Mouse (Mus musculus) left cerebral cortex, postnatal 36 days (tissue): ENCODE results near the gene Tmem268. TPM values are rescaled to one million over a fixed set of nuclear protein-coding genes. Genes with fewer than 3 reads are reported as not detected.

ENCODE experiments used
- DNase-seq, 2 experiments: peaks; one replicate each; pipeline ENCODE4 v3.0.0; 2021 to 2022; ENCODE audit warnings: low spot score in 2 of 2, mixed read lengths in 1 of 2
- intact Hi-C: fragments of 180-260 bp; cut with DNase I; formaldehyde crosslinking; loops from one replicate; pipeline ENCODE4 v1.15.1; 2025
- total RNA-seq, 2 experiments: library from RNA; stranded (reverse); gene quantifications; 2 replicates each; pipeline ENCODE4 v1.2.3; 2021

The Tmem268 gene
- total RNA-seq, result 10 to 100 TPM; 14.0 to 14.6 TPM

GRCm38 (mm10) chr4:63558407-63559081, at the start of gene Tmem268:
Tmem268 (plus strand) TSS chr4:63558781.
- intact Hi-C loops, result loop anchor here (2.0 to 5.0 kb wide), 3 partner anchors 14 to 141 kb away; partner anchors contain the start of gene Atp6v1g1
- DNase-seq, result peak; percentile 72 to 80

GRCm38 (mm10) chr4:63512921-63513320, 45.7 kb upstream of the Tmem268 start:
- intact Hi-C loops, result no loop called here

GRCm38 (mm10) chr4:63514454-63514984, 44.1 kb upstream of the Tmem268 start:
- no peak for DNase-seq
- intact Hi-C loops, result no loop called here

More at GRCm38 (mm10) chr4:63512921-63513320, 45.7 kb upstream of the Tmem268 start:
- no peak for DNase-seq

GRCm38 (mm10) chr4:63515021-63515420, 43.6 kb upstream of the Tmem268 start:
- intact Hi-C loops, result no loop called here
- no peak for DNase-seq

- intact Hi-C loops, result no loop called here
- no peak for DNase-seq
Observed at GRCm38 (mm10) chr4:63521813-63522419, 36.7 kb upstream of the Tmem268 start.

GRCm38 (mm10) chr4:63525514-63525913, 33.1 kb upstream of the Tmem268 start:
- no peak for DNase-seq
- intact Hi-C loops, result no loop called here

GRCm38 (mm10) chr4:63528946-63529345, 29.6 kb upstream of the Tmem268 start:
- DNase-seq, result peak; percentile 54 to 64
- intact Hi-C loops, result no loop called here

GRCm38 (mm10) chr4:63530409-63530808, 28.2 kb upstream of the Tmem268 start:
- intact Hi-C loops, result no loop called here
- no peak for DNase-seq

GRCm38 (mm10) chr4:63537602-63538001, 21.0 kb upstream of the Tmem268 start:
- DNase-seq, result no peak
- intact Hi-C loops, result no loop called here

GRCm38 (mm10) chr4:63542209-63542608, 16.4 kb upstream of the Tmem268 start:
- intact Hi-C loops, result loop anchor here (5.0 kb wide), 1 partner anchor 45 kb away; the partner anchor contains the start of gene Whrn
- no peak for DNase-seq

GRCm38 (mm10) chr4:63543746-63544493, 14.7 kb upstream of the Tmem268 start:
- intact Hi-C loops, result loop anchor here (2.0 to 5.0 kb wide), 2 partner anchors 15 to 47 kb away; partner anchors contain the start of genes Tmem268 and Whrn

GRCm38 (mm10) chr4:63544494-63545230, 13.9 kb upstream of the Tmem268 start, which contains the start of gene Atp6v1g1:
Atp6v1g1 (plus strand) TSS chr4:63544772.
- intact Hi-C loops, result loop anchor here (2.0 to 5.0 kb wide), 2 partner anchors 14 to 47 kb away; partner anchors contain the start of genes Tmem268 and Whrn
- peak; percentile 93 to 95 for DNase-seq

More at GRCm38 (mm10) chr4:63543746-63544493, 14.7 kb upstream of the Tmem268 start:
- peak in 1 of 2 experiments; percentile 34 for DNase-seq

- DNase-seq, result no peak
- intact Hi-C loops, result loop anchor here (2.0 kb wide), 1 partner anchor 13 kb away; the partner anchor contains the start of gene Tmem268
Observed at GRCm38 (mm10) chr4:63545231-63545958, 13.2 kb upstream of the Tmem268 start.

GRCm38 (mm10) chr4:63546441-63547055, 12.0 kb upstream of the Tmem268 start:
- DNase-seq, result no peak
- intact Hi-C loops, result no loop called here

GRCm38 (mm10) chr4:63547799-63548198, 10.8 kb upstream of the Tmem268 start:
- intact Hi-C loops, result no loop called here
- DNase-seq, result peak in 1 of 2 experiments; percentile 9

GRCm38 (mm10) chr4:63548491-63548890, 10.1 kb upstream of the Tmem268 start:
- intact Hi-C loops, result no loop called here
- DNase-seq, result no peak

GRCm38 (mm10) chr4:63550908-63551307, 7.7 kb upstream of the Tmem268 start:
- DNase-seq, result no peak
- intact Hi-C loops, result no loop called here

- DNase-seq, result no peak
Observed at GRCm38 (mm10) chr4:63552865-63553264, 5.7 kb upstream of the Tmem268 start.

More at GRCm38 (mm10) chr4:63552865-63553264, 5.7 kb upstream of the Tmem268 start:
- intact Hi-C loops, result no loop called here
